ENCODE assay signal across 13 mouse cellular contexts in the genomic region with DNA sequence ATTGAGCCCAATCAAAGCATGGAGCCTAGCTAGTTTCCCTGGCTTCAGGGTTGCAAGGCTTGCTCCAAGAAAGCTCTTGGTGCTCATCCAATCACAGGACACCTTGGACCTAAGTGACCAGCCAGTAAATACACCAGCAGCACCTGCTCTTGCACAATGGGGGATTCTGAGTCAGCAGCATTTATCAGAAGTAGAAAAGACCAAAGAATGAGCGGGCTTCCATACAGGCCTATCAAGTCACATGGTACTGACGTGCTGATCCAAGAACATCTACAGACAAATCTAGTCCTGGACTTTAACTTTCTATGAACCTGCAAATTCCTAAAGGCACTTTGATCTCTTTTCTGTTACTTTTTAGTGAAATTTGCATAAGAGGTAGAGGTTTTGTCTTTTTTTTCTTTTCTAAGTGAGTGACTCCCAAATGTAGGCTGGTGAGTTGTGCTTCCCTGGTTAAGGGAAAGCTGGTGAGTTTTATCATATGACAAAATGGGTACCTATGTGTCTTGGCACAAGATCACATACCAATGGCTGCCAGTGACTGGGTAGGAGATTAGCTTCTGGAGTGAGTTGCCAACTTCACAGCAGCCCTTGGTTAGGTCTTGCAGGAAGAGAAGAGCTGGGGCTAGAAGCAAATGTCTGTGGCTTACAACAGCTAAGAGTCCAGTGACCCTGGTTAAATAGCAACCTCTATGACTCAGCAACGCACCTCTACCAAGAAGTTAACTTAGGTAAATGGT. TPM values are rescaled to one million over a fixed set of nuclear protein-coding genes. Genes with fewer than 3 reads are reported as not detected.
A peak's percentile ranks its signal among the peaks of the same experiment; 100 is the strongest.
DNase-seq lines count a peak whose midpoint lies in the region; ATAC-seq and TF ChIP-seq lines count a peak whose summit lies in the region.
"Had no signal": no experiment of that assay in that cellular context is flagged by ENCODE, and none has a peak within 500 bp of the region (broad histone marks: within the 10 kb centered on the region; RNA-seq: fewer than 3 reads in every experiment).

No protein-coding gene starts in this region.

- ATAC-seq in intestine, postnatal 0 days, result peak; percentile 79
- ATAC-seq in liver, embryonic 15.5 days (ENCODE audit: insufficient read depth), result no peak

- no peaks in the 10 kb centered on the region for H3K4me1 ChIP-seq in heart, embryonic 10.5 days
- H3K4me1 ChIP-seq in intestine, postnatal 0 days (replicated peaks; ENCODE audit: control insufficient read depth, insufficient read depth, low read length), result no peaks in the 10 kb centered on the region
- H3K4me1 ChIP-seq in liver, embryonic 15.5 days (replicated peaks), result peaks cover 42% of the 10 kb centered on the region
- H3K4me1 ChIP-seq: hindbrain, embryonic 13.5 days; midbrain, embryonic 12.5 days; neural tube, embryonic 13.5 days; stomach, embryonic 15.5 days had no signal

- no peak overlapping the region for H3K4me3 ChIP-seq in heart, embryonic 10.5 days
- no peak overlapping the region for H3K4me3 ChIP-seq in intestine, postnatal 0 days (ENCODE audit: low read depth, low read length)
- H3K4me3 ChIP-seq in liver, embryonic 15.5 days (replicated peaks), result no peak overlapping the region
- no peak overlapping the region for H3K4me3 ChIP-seq in gastrocnemius, adult 2 months
- H3K4me3 ChIP-seq: hindbrain, embryonic 13.5 days; midbrain, embryonic 12.5 days; neural tube, embryonic 13.5 days; stomach, embryonic 15.5 days had no signal

- no peaks in the 10 kb centered on the region for H3K9me3 ChIP-seq in heart, embryonic 10.5 days
- no peaks in the 10 kb centered on the region for H3K9me3 ChIP-seq in intestine, postnatal 0 days (ENCODE audit: control insufficient read depth)
- no peaks in the 10 kb centered on the region for H3K9me3 ChIP-seq in liver, embryonic 15.5 days (replicated peaks)
- H3K9me3 ChIP-seq: hindbrain, embryonic 13.5 days; midbrain, embryonic 12.5 days; neural tube, embryonic 13.5 days; stomach, embryonic 15.5 days had no signal

- peak; percentile 19 to 31 for DNase-seq in heart, postnatal 10 days
- no peak for DNase-seq in heart, embryonic 10.5 days (ENCODE audit: low spot score)
- DNase-seq in brain, adult 2 months (ENCODE audit: low read depth, low spot score), result peak; percentile 49
- DNase-seq in left cerebral cortex, postnatal 25 days (ENCODE audit: low spot score in 2 of 2), result no peak
- DNase-seq in testis, postnatal 10 days (ENCODE audit: low spot score), result no peak
- DNase-seq in gastrocnemius, adult 2 months, result no peak
- DNase-seq: lung, embryonic 14.5 days had no signal

- H3K27ac ChIP-seq in heart, embryonic 10.5 days, result no peak overlapping the region
- no peak overlapping the region; the same call in 1 of the 2 replicates for H3K27ac ChIP-seq in intestine, postnatal 0 days (ENCODE audit: low read depth, low read length)
- peak overlapping the region; percentile 31 for H3K27ac ChIP-seq in liver, embryonic 15.5 days (replicated peaks)
- H3K27ac ChIP-seq in gastrocnemius, adult 2 months, result no peak overlapping the region
- H3K27ac ChIP-seq: hindbrain, embryonic 13.5 days; midbrain, embryonic 12.5 days; neural tube, embryonic 13.5 days; stomach, embryonic 15.5 days had no signal

- WGBS in heart, embryonic 10.5 days, result 82% methylated on average over 3 of the region's 3 CpGs
- 72% methylated on average over 3 of the region's 3 CpGs for WGBS in intestine, postnatal 0 days
- 86% methylated on average over 3 of the region's 3 CpGs for WGBS in liver, embryonic 15.5 days (ENCODE audit: insufficient replicate concordance)

- H3K36me3 ChIP-seq in heart, embryonic 10.5 days, result no peaks in the 10 kb centered on the region; the same call in 1 of the 2 replicates
- no peaks in the 10 kb centered on the region for H3K36me3 ChIP-seq in intestine, postnatal 0 days (ENCODE audit: control insufficient read depth, insufficient read depth)
- H3K36me3 ChIP-seq in liver, embryonic 15.5 days (replicated peaks), result no peaks in the 10 kb centered on the region
- H3K36me3 ChIP-seq: hindbrain, embryonic 13.5 days; midbrain, embryonic 12.5 days; neural tube, embryonic 13.5 days; stomach, embryonic 15.5 days had no signal

- no peaks in the 10 kb centered on the region for H3K27me3 ChIP-seq in heart, embryonic 10.5 days (ENCODE audit: insufficient read depth, poor library complexity, severe bottlenecking)
- H3K27me3 ChIP-seq in intestine, postnatal 0 days (replicated peaks; ENCODE audit: control insufficient read depth, insufficient read depth, low read length), result no peaks in the 10 kb centered on the region
- H3K27me3 ChIP-seq in liver, embryonic 15.5 days, result no peaks in the 10 kb centered on the region
- H3K27me3 ChIP-seq: hindbrain, embryonic 13.5 days; midbrain, embryonic 12.5 days; neural tube, embryonic 13.5 days; stomach, embryonic 15.5 days had no signal

- no peak overlapping the region for H3K9ac ChIP-seq in intestine, postnatal 0 days (ENCODE audit: low read depth, low read length)
- H3K9ac ChIP-seq in liver, embryonic 15.5 days, result no peak overlapping the region
- H3K9ac ChIP-seq: hindbrain, embryonic 13.5 days; lung, embryonic 14.5 days; midbrain, embryonic 12.5 days; neural tube, embryonic 13.5 days; stomach, embryonic 15.5 days had no signal

- intact Hi-C loops in heart, postnatal 10 days (cut with DNase I), result no loop called here
- intact Hi-C loops in left cerebral cortex, postnatal 25 days (cut with DNase I), result no loop called here
- intact Hi-C loops in gastrocnemius, adult 2 months (cut with DNase I), result no loop called here

- no peak for TF ChIP-seq CTCF in intestine, postnatal 0 days (IDR thresholded peaks at IDR 0.05; ENCODE audit: low read depth)
- TF ChIP-seq CTCF in gastrocnemius, adult 2 months (IDR thresholded peaks at IDR 0.05), result no peak

- H3K4me2 ChIP-seq in intestine, postnatal 0 days (replicated peaks; ENCODE audit: low read depth), result no peak overlapping the region
- no peak overlapping the region for H3K4me2 ChIP-seq in liver, embryonic 15.5 days
- H3K4me2 ChIP-seq: hindbrain, embryonic 13.5 days; lung, embryonic 14.5 days; midbrain, embryonic 12.5 days; neural tube, embryonic 13.5 days; stomach, embryonic 15.5 days had no signal

RNA-seq across cellular contexts. Expression of a gene that starts 57.7 kb away (rescaled TPM):
- total RNA-seq in heart, postnatal 10 days (2021), result 1 to 10 TPM; 7.3 to 8.4 TPM
- polyA plus RNA-seq in heart, embryonic 10.5 days (2016; fragmentation: Nextera tagmentation; extraction: Ambion mirVana), result 7.1 and 7.3 TPM in 2 replicates
- polyA plus RNA-seq in intestine, postnatal 0 days (2015; fragmentation: Nextera tagmentation; extraction: Ambion mirVana), result 10.4 and 13.1 TPM in 2 replicates
- 10.2 and 12.2 TPM in 2 replicates for polyA plus RNA-seq in liver, embryonic 15.5 days (2015; fragmentation: Nextera tagmentation; extraction: Ambion mirVana)
- 100 to 1,000 TPM; 106 to 111 TPM for total RNA-seq in left cerebral cortex, postnatal 25 days (2021)
- total RNA-seq in gastrocnemius, adult 2 months (2021), result 1 to 10 TPM; 1.5 to 2.8 TPM

Comparison
In these comparisons a context has a peak if more than half of its experiments do, and no peak if none do; other contexts are left out.
1. DNase-seq: peak in heart, postnatal 10 days (2 of 2) and brain, adult 2 months (single experiment); none in heart, embryonic 10.5 days (single experiment), left cerebral cortex, postnatal 25 days (0 of 2), testis, postnatal 10 days (single experiment) and gastrocnemius, adult 2 months (single experiment).
2. RNA of a gene that starts 57.7 kb away (total RNA-seq): 106 to 111 TPM in left cerebral cortex, postnatal 25 days; 7.3 to 8.4 TPM in heart, postnatal 10 days and 1.5 to 2.8 TPM in gastrocnemius, adult 2 months; every median in the first group is over 10 times any median in the second.